Mouse (Mus musculus) left cerebral cortex, postnatal 10 days (tissue): ENCODE results near the gene Flvcr1. TPM values are rescaled to one million over a fixed set of nuclear protein-coding genes. Genes with fewer than 3 reads are reported as not detected.
"Not testable (repeated sequence)": the region's sequence is repeated elsewhere in the genome, so short reads cannot be mapped to it uniquely, and the experiment has no call there.

Experiments used
- DNase-seq, 2 experiments: peaks; one replicate each; pipeline ENCODE4 v3.0.0; 2021 to 2022; ENCODE audit warnings: low spot score in 2 of 2, mixed read lengths in 1 of 2; ENCODE audit errors: extremely low spot score in 1 of 2
- intact Hi-C: fragments of 180-260 bp; cut with DNase I; formaldehyde crosslinking; loops from one replicate; pipeline ENCODE4 v1.15.1; 2025
- total RNA-seq, 2 experiments: library from RNA; stranded (reverse); gene quantifications; 2 replicates each; pipeline ENCODE4 v1.2.3; 2021

Flvcr1 gene
- total RNA-seq, 2 experiments from 2014 or later = 18.3 to 18.5 TPM

DNA sequence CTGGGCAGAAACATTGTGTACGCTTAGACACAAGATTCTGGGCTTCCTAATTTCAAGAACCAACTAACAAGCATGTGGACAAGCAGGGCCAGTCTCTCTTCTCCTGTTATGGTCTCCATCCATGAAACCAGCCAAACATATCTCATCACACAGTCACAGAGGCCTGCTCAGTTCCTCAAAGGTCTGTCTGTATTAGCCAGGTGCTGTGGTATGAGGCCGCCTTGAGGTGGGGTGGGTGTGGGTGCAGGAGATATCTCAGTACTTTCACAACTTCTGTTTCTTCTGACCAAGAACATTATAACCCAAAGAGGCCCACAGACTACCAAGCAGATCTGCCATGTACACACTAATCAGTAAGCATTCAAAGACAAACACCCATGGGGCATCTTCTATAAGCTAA lies 19.3 kb upstream of the Flvcr1 start:
- DNase-seq = no peak
- intact Hi-C loops = no loop called here

GRCm38 (mm10) chr1:191042688-191043087 lies 16.7 kb upstream of the Flvcr1 start:
- intact Hi-C loops = no loop called here
- DNase-seq = no peak

- DNase-seq = no peak
- intact Hi-C loops = no loop called here
Observed at GRCm38 (mm10) chr1:191042106-191042505, 16.1 kb upstream of the Flvcr1 start.

DNA sequence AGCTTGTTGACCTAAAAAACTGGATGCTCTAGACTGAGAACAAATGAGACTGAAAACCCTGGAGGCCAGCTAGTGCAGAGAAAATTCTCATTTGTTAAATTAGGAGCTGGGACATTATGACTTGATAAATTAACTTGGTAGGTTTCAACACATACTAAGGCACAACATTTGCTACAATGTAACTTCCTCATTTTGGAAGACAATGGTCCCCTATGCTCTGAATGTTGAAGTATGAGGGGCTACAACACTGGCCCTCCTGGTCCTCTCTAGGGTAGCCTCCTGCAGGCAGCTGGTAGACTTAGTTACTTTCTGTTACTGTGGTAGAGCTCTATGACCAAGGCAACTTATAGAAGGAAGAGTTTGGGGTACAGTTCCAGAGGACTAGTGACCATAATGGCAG lies 15.4 kb upstream of the Flvcr1 start:
- DNase-seq = no peak
- intact Hi-C loops = no loop called here

DNA sequence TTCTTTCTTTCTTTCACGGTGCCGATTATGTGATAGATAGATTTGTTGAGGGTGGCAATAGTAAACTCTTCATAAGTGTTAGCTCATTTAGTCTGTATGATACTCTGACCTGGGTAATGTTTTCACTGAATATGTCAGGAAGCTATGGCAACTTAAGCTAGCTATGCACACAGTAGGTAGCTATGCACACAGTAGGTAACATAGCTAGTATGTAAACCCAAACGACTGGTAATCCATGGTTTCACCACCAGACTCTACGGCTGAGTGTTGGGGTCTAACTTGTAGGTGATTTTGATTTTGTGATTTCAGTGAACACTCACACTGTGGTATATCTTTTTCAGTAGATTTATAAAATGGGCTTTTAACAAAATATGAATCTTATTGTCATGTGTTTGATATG lies 12.0 kb upstream of the Flvcr1 start:
- DNase-seq = no peak
- intact Hi-C loops = no loop called here

GRCm38 (mm10) chr1:191036554-191037334 lies 10.8 kb upstream of the Flvcr1 start, which contains the start of gene Spata45:
TSS of gene Spata45 (plus strand) at chr1:191036639.
- intact Hi-C loops = no loop called here
- no peak for DNase-seq

DNA sequence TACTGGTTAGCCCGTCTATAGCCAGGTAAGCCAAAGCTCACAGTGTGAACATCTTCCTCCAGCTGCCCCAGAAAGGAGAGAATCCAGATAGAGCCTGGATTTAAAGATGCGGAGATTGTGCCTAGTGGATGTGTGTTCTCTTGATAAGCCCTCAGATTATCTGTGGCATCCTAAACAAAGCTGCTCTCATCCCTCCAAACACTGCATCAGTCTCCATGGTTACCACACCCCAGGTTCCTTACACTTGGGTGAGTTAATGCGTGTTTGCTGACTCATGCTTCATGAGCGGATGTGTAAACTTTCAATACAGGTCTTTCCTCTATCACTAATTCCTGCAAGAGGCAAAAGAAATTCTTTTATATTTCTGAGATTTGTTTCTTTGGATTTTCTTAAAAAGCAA lies 9.7 kb upstream of the Flvcr1 start:
- intact Hi-C loops = no loop called here
- DNase-seq = no peak

DNA sequence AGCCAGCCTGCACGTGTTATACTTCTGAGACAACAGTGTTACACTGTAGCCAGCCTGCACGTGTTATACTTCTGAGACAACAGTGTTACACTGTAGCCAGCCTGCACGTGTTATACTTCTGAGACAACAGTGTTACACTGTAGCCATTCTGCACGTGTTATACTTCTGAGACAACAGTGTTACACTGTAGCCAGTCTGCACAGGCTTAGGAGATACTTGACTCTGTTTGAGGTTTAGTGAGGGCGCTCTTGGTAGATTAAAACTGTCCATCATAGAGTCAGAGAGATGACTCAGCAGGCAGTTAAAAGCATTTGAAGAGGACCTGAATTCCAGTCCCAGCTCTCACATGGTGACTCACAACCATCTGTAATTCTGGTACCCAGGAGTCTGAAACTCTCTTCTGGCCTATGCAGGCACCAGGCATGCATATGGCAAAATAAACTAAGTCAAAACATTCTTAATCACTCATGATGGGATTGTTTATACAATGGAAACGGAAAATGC lies 5.0 kb upstream of the Flvcr1 start:
- intact Hi-C loops, DNase-seq: not testable (repeated sequence)

GRCm38 (mm10) chr1:191030182-191030581 lies 4.2 kb upstream of the Flvcr1 start:
- intact Hi-C loops = no loop called here
- DNase-seq = no peak

GRCm38 (mm10) chr1:191025016-191026012 lies 644 bp downstream of the Flvcr1 start:
- peak in 1 of 2 experiments; percentile 41 for DNase-seq
- intact Hi-C loops = no loop called here

DNA sequence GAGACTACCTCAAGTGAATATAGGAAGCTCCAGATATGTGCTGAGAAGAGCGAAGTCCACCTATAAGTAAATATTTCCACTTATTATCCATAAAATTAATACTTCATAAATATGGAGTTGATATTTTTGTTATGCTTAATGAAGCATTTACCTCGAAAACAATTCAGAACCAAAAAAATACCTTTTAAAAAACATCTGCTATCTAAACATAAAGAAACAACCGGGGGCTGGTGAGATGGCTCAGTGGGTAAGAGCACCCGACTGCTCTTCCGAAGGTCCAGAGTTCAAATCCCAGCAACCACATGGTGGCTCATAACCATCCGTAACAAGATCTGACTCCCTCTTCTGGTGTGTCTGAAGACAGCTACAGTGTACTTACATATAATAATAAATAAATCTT lies 2.2 kb downstream of the Flvcr1 start:
- DNase-seq, intact Hi-C loops: not testable (repeated sequence)

GRCm38 (mm10) chr1:191023140-191023539 lies 2.8 kb downstream of the Flvcr1 start:
- intact Hi-C loops = no loop called here
- no peak for DNase-seq

- DNase-seq = no peak
- intact Hi-C loops = no loop called here
Observed at GRCm38 (mm10) chr1:191021016-191021415, 4.9 kb downstream of the Flvcr1 start.

DNA sequence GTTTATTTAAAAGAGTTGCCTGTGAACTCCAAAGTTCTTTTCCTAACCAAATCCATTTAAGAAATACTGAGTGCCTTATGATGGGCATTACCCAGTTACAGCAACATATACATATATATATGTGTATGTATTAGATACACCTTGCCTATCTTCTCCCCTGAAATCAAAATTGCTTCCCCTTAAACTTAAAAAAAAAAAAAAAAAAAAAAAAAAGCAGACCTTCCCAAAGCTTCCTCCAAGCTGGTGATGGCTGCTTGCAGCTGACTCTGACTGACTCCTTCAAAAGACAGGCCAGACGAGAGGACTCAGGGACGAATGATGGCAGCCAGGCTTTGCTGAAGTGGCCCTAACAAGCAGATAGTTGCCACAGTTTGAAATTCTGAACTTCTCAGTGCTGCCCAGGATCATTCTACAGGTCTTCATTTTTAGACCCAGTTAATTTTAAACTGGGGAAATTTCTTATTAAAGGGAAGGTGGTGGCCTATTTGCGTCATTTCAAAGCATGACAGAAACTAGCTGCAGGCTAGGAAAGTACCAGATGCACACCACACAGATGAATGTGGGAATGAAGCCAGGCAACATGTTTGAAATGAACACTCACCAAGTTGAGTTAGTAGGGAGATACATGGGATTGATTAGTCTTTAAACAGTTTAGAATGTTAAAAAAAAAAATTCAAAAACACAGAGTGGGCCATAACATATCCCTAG lies 5.6 kb downstream of the Flvcr1 start:
- intact Hi-C loops = no loop called here
- DNase-seq = no peak

DNA sequence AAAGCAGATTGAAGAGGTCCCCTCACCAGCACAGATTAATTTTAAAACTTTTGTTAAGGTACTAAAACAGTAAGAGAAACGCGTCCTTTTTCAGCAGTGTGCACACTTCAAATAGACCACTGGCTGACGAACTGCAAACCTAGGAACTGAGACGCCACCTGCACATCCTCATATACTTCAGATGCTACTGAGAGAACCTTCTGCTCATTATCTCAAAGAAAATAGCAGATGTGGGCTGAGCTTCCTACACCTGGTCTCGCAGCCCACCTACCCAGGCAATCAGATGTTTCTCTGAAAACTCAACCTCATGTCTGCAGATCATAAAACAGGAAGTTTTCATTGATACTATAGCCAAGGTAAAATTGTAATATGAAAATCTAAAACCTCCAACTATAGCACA lies 6.2 kb downstream of the Flvcr1 start:
- DNase-seq = no peak
- intact Hi-C loops = no loop called here

GRCm38 (mm10) chr1:191014271-191014670 lies 11.7 kb downstream of the Flvcr1 start:
- intact Hi-C loops = no loop called here
- no peak for DNase-seq

GRCm38 (mm10) chr1:191008707-191009106 lies 17.3 kb downstream of the Flvcr1 start:
- intact Hi-C loops = loop anchor here (5.0 kb wide), 1 partner anchor 51 kb away; no protein-coding TSS in a partner anchor
- DNase-seq = no peak

GRCm38 (mm10) chr1:191002201-191002600 lies 23.8 kb downstream of the Flvcr1 start:
- intact Hi-C loops = no loop called here
- no peak for DNase-seq

- no peak for DNase-seq
- intact Hi-C loops = no loop called here
Observed at GRCm38 (mm10) chr1:191000686-191001085, 25.3 kb downstream of the Flvcr1 start.
